Mouse (Mus musculus) C2C12 (cell line): ENCODE data around the gene Fam24b. TPM values are rescaled to one million over a fixed set of nuclear protein-coding genes. Genes with fewer than 3 reads are reported as not detected.
A peak's percentile ranks its signal among the peaks of the same experiment; 100 is the strongest.

Experiments
- H3K27me3 ChIP-seq: one replicate; pipeline ENCODE4 v1.6.1; 2011; ENCODE audit not compliant: control insufficient read depth, insufficient read depth, insufficient read length
- H3K36me3 ChIP-seq: one replicate; pipeline ENCODE4 v1.6.1; 2011; ENCODE audit not compliant: control insufficient read depth, insufficient read depth
- H3K4me3 ChIP-seq: one replicate; pipeline ENCODE4 v1.5.1; 2011; ENCODE audit warnings: mild to moderate bottlenecking, control low read depth; ENCODE audit not compliant: poor library complexity, insufficient read depth, severe bottlenecking
- H3K79me2 ChIP-seq: one replicate; pipeline ENCODE4 v1.6.1; 2011; ENCODE audit not compliant: control insufficient read depth, insufficient read depth
- H3K79me3 ChIP-seq: one replicate; pipeline ENCODE4 v1.6.1; 2011; ENCODE audit warnings: low read depth, control low read depth
- H3ac ChIP-seq: one replicate; pipeline ENCODE3; 2011; ENCODE audit warnings: low read depth; ENCODE audit not compliant: control insufficient read depth, insufficient read length
- CEBPB ChIP-seq: IDR thresholded peaks from one replicate; pipeline ENCODE4 v1.6.1; 2011; ENCODE audit warnings: low read depth, mild to moderate bottlenecking, control low read depth, moderate library complexity
- CTCF ChIP-seq: IDR thresholded peaks from one replicate; pipeline ENCODE4 v1.5.1; 2011; ENCODE audit not compliant: control insufficient read depth, insufficient read depth, insufficient read length
- FOSL1 ChIP-seq: IDR thresholded peaks from one replicate; pipeline ENCODE4 v1.8.0; 2011; ENCODE audit warnings: mild to moderate bottlenecking, low read length; ENCODE audit not compliant: poor library complexity, insufficient read depth, severe bottlenecking
- MAX ChIP-seq: IDR thresholded peaks from one replicate; pipeline ENCODE4 v1.6.1; 2011; ENCODE audit warnings: mild to moderate bottlenecking, control low read depth
- MYOD1 ChIP-seq: IDR thresholded peaks from one replicate; pipeline ENCODE4 v1.6.1; 2011; ENCODE audit warnings: low read depth; ENCODE audit not compliant: control insufficient read depth, insufficient read length
- MYOG ChIP-seq: IDR thresholded peaks from one replicate; pipeline ENCODE4 v1.6.1; 2011; ENCODE audit not compliant: control insufficient read depth, insufficient read length; ENCODE audit errors: extremely low read depth
- USF1 ChIP-seq: IDR thresholded peaks from one replicate; pipeline ENCODE4 v1.6.1; 2011; ENCODE audit warnings: low read depth, mild to moderate bottlenecking, control low read depth, moderate library complexity
- polyA plus RNA-seq: library from polyadenylated mRNA; unstranded; fragments of >200 nt; fragmentation: generic; extraction: Trizol; gene quantifications from one replicate; pipeline ENCODE4 v1.2.1, GENCODE M21; 2012; ENCODE audit warnings: missing spikeins

The Fam24b gene
- polyA plus RNA-seq, 1 experiment: 0.07 TPM

DNA sequence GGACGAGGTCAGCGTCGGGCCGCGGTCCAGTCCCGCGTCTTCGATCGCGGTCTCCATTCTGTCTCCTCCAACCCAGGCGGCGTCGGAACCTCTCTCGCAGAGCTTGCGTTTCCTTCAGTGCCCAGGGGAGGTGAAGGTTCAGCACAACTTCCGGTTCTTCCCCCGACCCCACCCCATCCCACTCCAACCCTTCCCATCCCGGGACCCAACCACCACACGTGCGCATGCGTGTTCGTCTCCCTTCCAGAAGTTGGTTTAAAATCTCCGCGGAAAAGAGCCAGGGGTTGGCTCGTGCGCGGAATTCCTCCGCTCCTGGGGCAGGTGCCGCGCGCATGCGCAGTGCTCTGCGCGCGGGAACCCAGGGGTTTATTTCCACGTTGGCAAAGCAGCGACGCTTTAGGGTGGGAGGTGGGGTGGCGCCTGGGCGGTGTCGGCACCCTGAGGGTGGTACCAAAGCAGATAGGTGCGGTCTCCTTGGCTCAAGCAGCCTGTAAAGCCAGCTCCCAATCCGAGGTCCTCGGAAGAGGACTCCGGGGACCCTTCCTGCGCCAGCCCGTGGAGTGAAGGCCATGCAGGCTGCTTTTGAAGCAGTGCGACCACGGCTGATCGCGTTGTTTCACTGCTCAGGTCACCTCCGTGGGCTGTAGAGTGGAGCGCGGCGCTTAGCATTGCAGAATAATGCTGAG lies 33.4 kb upstream of the Fam24b start, which contains the start of gene 2310057M21Rik:
TSS of gene 2310057M21Rik (minus strand) at position 145 of the 686 bp plus-strand sequence.
- TF ChIP-seq MAX (peak; percentile 84), CEBPB (no peak), FOSL1 (no peak), CTCF (no peak)
- H3K4me3 ChIP-seq: peak within 1 kb of the TSS; percentile 59
- H3ac ChIP-seq: peak within 1 kb of the TSS; percentile 79
- no peaks in the 10 kb centered on the region for H3K27me3 ChIP-seq
- peaks cover 19% of the 10 kb centered on the region for H3K79me2 ChIP-seq
- peaks cover 11% of the 10 kb centered on the region for H3K79me3 ChIP-seq
- peaks cover 34% of the 10 kb centered on the region for H3K36me3 ChIP-seq

DNA sequence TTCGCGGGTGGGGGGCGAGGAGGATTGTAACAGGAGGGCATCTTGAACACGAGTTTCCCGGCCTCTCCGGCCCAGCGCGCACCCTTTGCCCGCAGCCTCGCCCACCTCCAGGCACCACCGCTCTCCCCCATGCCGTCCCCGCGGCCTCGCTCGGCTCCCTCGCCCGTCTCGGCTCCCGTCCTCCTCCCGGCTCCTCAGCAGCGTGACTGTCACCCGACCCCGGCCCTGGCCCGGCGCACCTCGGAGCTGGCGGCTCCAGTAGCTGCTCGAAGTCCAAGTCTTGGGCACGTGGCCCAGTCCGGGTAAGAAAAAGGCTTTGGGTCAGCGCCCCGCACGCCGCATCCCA lies 32.9 kb upstream of the Fam24b start:
- peaks cover 39% of the 10 kb centered on the region for H3K36me3 ChIP-seq
- peaks cover 19% of the 10 kb centered on the region for H3K79me2 ChIP-seq
- no peaks in the 10 kb centered on the region for H3K27me3 ChIP-seq
- H3ac ChIP-seq: peak overlapping the region; percentile 79
- peak overlapping the region; percentile 59 for H3K4me3 ChIP-seq
- TF ChIP-seq CTCF (no peak), CEBPB (no peak), MYOD1 (no peak), USF1 (no peak), MYOG (no peak), MAX (no peak), FOSL1 (no peak)
- peaks cover 11% of the 10 kb centered on the region for H3K79me3 ChIP-seq

DNA sequence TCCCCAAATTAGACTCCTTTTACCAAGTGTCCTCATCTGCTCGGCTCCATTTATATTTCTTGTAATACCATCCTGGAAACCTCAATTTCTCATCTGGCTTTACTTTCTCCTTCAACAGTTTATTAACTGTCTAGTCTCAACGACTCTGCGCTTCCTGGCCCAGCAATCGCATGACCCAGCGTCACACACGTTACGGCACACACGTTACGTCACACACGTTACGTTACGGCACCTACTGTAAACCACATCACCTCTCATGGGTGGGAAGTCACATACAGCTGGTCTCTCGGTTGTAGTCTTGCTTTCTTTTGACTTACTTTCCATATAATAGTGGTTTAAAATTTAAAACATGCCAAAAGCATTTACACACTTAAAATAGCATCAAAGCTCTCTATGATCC lies 26.8 kb upstream of the Fam24b start:
- peaks cover 6% of the 10 kb centered on the region for H3K79me2 ChIP-seq
- peaks cover 62% of the 10 kb centered on the region for H3K36me3 ChIP-seq
- no peak overlapping the region for H3ac ChIP-seq
- no peak for TF ChIP-seq CEBPB
- TF ChIP-seq MYOG: no peak
- TF ChIP-seq FOSL1: no peak
- no peak for TF ChIP-seq MYOD1
- no peak for TF ChIP-seq MAX
- TF ChIP-seq CTCF: no peak
- TF ChIP-seq USF1: no peak
- peaks cover 4% of the 10 kb centered on the region for H3K79me3 ChIP-seq
- H3K27me3 ChIP-seq: no peaks in the 10 kb centered on the region
- no peak overlapping the region for H3K4me3 ChIP-seq

DNA sequence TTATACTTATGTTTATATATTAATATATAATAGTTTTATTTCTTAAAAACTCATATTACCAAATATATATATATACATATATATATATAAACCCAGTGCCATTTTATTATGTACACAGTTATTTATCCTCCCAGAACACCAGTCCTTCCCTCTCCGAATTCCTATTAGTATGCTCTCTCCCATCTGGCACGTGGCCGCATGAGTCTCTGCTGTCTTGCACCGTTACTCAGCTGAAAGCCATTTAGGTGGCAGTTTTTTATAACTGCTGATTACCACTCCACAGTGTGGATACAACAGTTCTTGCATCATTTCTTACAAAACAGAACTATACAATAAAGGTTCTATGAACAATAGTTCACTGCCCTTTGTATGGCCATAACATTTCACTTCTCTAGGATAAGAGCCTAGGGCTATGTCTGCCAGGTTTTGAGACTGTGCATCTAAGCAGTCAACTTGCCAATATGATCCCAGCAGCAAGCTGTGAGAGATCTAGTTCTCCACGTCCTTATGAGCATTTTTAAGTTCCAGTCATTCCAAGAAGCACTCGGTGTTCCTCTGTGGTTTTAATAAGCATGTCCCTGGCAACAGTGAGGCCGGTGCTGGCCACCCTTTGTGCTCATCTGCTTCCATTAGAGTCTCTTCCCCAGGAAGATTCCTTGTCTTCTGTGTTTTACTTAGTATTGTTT lies 16.7 kb upstream of the Fam24b start:
- Histone ChIP-seq H3K79me2 (no peaks in the 10 kb centered on the region), H3K4me3 (no peak overlapping the region), H3K36me3 (peaks cover 43% of the 10 kb centered on the region), H3K27me3 (no peaks in the 10 kb centered on the region), H3ac (no peak overlapping the region), H3K79me3 (no peaks in the 10 kb centered on the region)
- TF ChIP-seq MYOD1 (no peak), CEBPB (no peak), MAX (no peak), USF1 (no peak), MYOG (no peak), FOSL1 (no peak), CTCF (no peak)

DNA sequence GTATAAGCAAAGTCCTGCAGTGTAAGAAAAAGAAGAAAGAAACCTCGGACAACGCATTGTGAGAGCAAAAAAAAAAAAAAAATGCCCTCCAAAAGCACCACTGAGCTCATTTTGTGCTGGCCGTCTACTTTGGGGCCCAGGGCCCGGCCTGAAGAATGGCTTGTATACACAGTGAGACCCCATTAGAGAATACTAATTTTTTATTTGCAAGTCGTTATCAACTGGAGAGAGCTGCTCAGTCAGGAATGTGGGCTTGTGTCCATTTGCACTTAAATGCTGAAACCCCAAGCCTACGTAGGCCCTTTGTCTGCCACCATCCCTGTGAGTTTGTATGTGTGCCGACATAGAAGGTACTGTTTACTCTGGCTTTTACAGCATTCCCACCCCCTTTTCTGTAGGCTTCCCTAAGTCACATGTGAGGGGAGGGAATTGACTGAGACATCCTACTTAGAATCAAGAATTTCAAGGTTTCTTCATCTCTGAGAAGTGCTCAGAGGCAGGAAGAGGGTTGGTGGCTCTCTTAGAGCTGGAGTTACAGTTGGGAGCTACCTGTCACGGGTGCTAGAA lies 8.3 kb upstream of the Fam24b start:
- H3K79me2 ChIP-seq: no peaks in the 10 kb centered on the region
- no peaks in the 10 kb centered on the region for H3K79me3 ChIP-seq
- H3K4me3 ChIP-seq: no peak overlapping the region
- peaks cover 16% of the 10 kb centered on the region for H3K36me3 ChIP-seq
- no peaks in the 10 kb centered on the region for H3K27me3 ChIP-seq
- no peak overlapping the region for H3ac ChIP-seq
- TF ChIP-seq USF1: no peak
- no peak for TF ChIP-seq MAX
- no peak for TF ChIP-seq CTCF
- no peak for TF ChIP-seq MYOG
- TF ChIP-seq CEBPB: no peak
- no peak for TF ChIP-seq FOSL1
- no peak for TF ChIP-seq MYOD1

DNA sequence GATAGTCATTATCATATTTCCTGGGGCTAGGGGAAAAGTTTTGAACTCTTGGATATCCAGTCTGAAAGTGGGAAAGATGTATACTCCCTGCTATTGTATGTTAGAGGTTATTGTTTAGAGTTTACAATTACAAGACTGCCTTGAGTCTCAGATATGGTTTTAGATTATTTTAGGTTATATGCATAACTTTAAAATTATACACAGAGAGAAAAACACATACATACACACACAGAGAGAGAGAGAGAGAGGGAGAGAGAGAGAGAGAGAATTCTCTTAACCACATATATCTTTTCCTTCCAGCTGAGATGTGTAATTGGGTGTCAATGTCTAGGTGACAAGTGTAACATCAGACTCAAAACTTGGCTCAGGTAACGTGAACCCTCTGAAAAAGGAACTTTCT lies 4.2 kb upstream of the Fam24b start, which contains the start of gene Fam24a:
TSS of gene Fam24a (plus strand) at position 301 of the 400 bp plus-strand sequence.
- no peak within 1 kb of the TSS for H3ac ChIP-seq
- H3K27me3 ChIP-seq: no peaks in the 10 kb centered on the region
- no peaks in the 10 kb centered on the region for H3K79me3 ChIP-seq
- no peaks in the 10 kb centered on the region for H3K79me2 ChIP-seq
- H3K36me3 ChIP-seq: peaks cover 4% of the 10 kb centered on the region
- TF ChIP-seq CEBPB (no peak), USF1 (no peak), CTCF (no peak), MYOD1 (no peak), MYOG (no peak), FOSL1 (no peak), MAX (no peak)
- no peak within 1 kb of the TSS for H3K4me3 ChIP-seq
